Mouse (Mus musculus) heart, postnatal 10 days (tissue): Measurements from ENCODE around the gene Jtb. TPM values are rescaled to one million over a fixed set of nuclear protein-coding genes. Genes with fewer than 3 reads are reported as not detected.

Source experiments
- DNase-seq, 2 experiments: peaks; one replicate each; pipeline ENCODE4 v3.0.0; 2021
- intact Hi-C: fragments of 180-260 bp; cut with DNase I; formaldehyde crosslinking; loops from one replicate; pipeline ENCODE4 v1.15.1; 2025
- microRNA-seq, 2 experiments: library from miRNA; unstranded; fragments of <30 nt; microRNA quantifications; one replicate each; pipeline ENCODE4 v1.2.0; 2022
- total RNA-seq, 2 experiments: library from RNA; stranded (reverse); gene quantifications; 2 replicates each; pipeline ENCODE4 v1.2.3; 2021

The Jtb gene
- total RNA-seq, 2 experiments from 2014 or later: 44.4 to 46.9 TPM

DNA sequence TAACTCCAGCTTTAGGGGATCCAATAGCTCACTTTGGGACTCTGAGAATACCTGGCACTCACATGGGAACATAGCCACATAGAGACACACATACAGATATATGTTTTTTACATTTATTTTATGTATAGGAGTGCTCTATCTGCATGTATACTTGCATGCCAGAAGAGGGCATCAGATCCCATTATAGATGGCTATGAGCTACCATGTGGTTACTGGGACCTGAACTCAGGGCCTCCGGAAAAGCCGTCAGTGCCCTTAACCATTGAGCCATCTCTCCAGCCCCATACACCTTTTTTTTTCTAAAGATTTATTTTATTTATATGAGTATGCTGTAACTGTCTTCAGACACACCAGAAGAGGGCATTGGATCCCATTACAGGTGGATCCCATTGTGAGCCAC lies 52.8 kb downstream of the Jtb start:
- no peak for DNase-seq
- intact Hi-C loops: no loop called here

Small RNA genes lying within 50 kb of the gene (microRNA-seq; reads per million reads assigned to microRNA genes)
- gene Mir7012: 0 reads per million in 2 experiments

Other genes with a start within 250 kb of the Jtb start
- gene Hax1, start 232.8 kb upstream of the Jtb start, total RNA-seq: 10 to 100 TPM; 43.6 to 44.1 TPM
- gene 4933434E20Rik, start 180.0 kb upstream of the Jtb start, total RNA-seq: 10 to 100 TPM; 56.2 to 63.2 TPM
- gene Ubap2l, start 179.0 kb upstream of the Jtb start, total RNA-seq: 100 to 1,000 TPM; 143 to 150 TPM
- gene Tpm3, start 158.9 kb upstream of the Jtb start, total RNA-seq: 100 to 1,000 TPM; 103 to 108 TPM
- under 1 TPM; 0.10 to 0.12 TPM for gene Nup210l, start 127.5 kb upstream of the Jtb start, total RNA-seq
- gene Rps27, start 17.9 kb upstream of the Jtb start, total RNA-seq: 1,000 to 10,000 TPM; 1,084 to 1,156 TPM
- 10 to 100 TPM; 12.3 to 14.4 TPM for gene Rab13, start 17.9 kb upstream of the Jtb start, total RNA-seq
- under 1 TPM; 0.26 to 0.45 TPM for gene Creb3l4, start 11.9 kb downstream of the Jtb start, total RNA-seq
- gene Slc39a1, start 16.6 kb downstream of the Jtb start, total RNA-seq: 100 to 1,000 TPM; 105 to 110 TPM
- 10 to 100 TPM; 21.1 to 26.9 TPM for gene Crtc2, start 22.6 kb downstream of the Jtb start, total RNA-seq
- 10 to 100 TPM; 16.8 to 19.7 TPM for gene Dennd4b, start 33.6 kb downstream of the Jtb start, total RNA-seq
- 10 to 100 TPM; 56.6 to 59.5 TPM for gene Gatad2b, start 61.6 kb downstream of the Jtb start, total RNA-seq
- 1 to 10 TPM; 1.9 to 3.3 TPM for gene Slc27a3, start 158.3 kb downstream of the Jtb start, total RNA-seq
- 10 to 100 TPM; 24.4 to 28.3 TPM for gene Ints3, start 202.0 kb downstream of the Jtb start, total RNA-seq
- gene Npr1, start 234.3 kb downstream of the Jtb start, total RNA-seq: 10 to 100 TPM; 35.4 to 37.8 TPM
- gene Ilf2, start 244.5 kb downstream of the Jtb start, total RNA-seq: 10 to 100 TPM; 55.3 to 57.5 TPM